Mouse (Mus musculus): ENCODE measurements around the gene Npepps. TPM values are rescaled to one million over a fixed set of nuclear protein-coding genes. Genes with fewer than 3 reads are reported as not detected.
A peak's percentile ranks its signal among the peaks of the same experiment; 100 is the strongest.
"Not testable (repeated sequence)": the region's sequence is repeated elsewhere in the genome, so short reads cannot be mapped to it uniquely, and the experiment has no call there.

Gene Npepps
- polyA plus RNA-seq, 1 experiment from 2014 or later = 43.4 TPM

GRCm38 (mm10) chr11:97275349-97275748, 5.1 kb downstream of the Npepps start:
- WGBS = 67% methylated on average over 2 of the region's 2 CpGs
- H3K27me3 ChIP-seq (ENCODE audit: control insufficient read depth, insufficient read depth, low read length) = no peaks in the 10 kb centered on the region
- no peak for ATAC-seq (ENCODE audit: low FRiP score, low TSS enrichment)
- H3K4me1 ChIP-seq (replicated peaks; ENCODE audit: control insufficient read depth, insufficient read depth) = no peaks in the 10 kb centered on the region
- no peak for TF ChIP-seq EP300 (optimal IDR thresholded peaks at IDR 0.05)
- no peak for TF ChIP-seq CTCF (IDR thresholded peaks at IDR 0.05; ENCODE audit: low read depth)
- DNase-seq (ENCODE audit: low spot score) = no peak
- H3K27ac ChIP-seq (replicated peaks) = peak overlapping the region; percentile 45; the same call in 1 of the 2 replicates
- H3K36me3 ChIP-seq (ENCODE audit: control insufficient read depth, insufficient read depth, low read length) = no peaks in the 10 kb centered on the region
- H3K4me3 ChIP-seq (ENCODE audit: low read depth, low read length) = no peak overlapping the region
- no peak overlapping the region for H3K9ac ChIP-seq (ENCODE audit: low read length)
- H3K9me3 ChIP-seq (ENCODE audit: control insufficient read depth, low read length) = no peaks in the 10 kb centered on the region
- no peak overlapping the region for H3K4me2 ChIP-seq (replicated peaks; ENCODE audit: low read depth)

- H3K4me3 ChIP-seq (ENCODE audit: low read depth, low read length); ATAC-seq (ENCODE audit: low FRiP score, low TSS enrichment); DNase-seq (ENCODE audit: low spot score); H3K36me3 ChIP-seq (ENCODE audit: control insufficient read depth, insufficient read depth, low read length); H3K9ac ChIP-seq (ENCODE audit: low read length); H3K4me2 ChIP-seq (replicated peaks; ENCODE audit: low read depth); H3K27ac ChIP-seq (replicated peaks); H3K4me1 ChIP-seq (replicated peaks; ENCODE audit: control insufficient read depth, insufficient read depth); H3K27me3 ChIP-seq (ENCODE audit: control insufficient read depth, insufficient read depth, low read length); H3K9me3 ChIP-seq (ENCODE audit: control insufficient read depth, low read length): not testable (repeated sequence)
- WGBS = 81% methylated on average over 6 of the region's 6 CpGs
These were observed 5.5 kb downstream of the Npepps start for GRCm38 (mm10) chr11:97274947-97275346.

GRCm38 (mm10) chr11:97273613-97274012, 6.8 kb downstream of the Npepps start:
- no peaks in the 10 kb centered on the region for H3K36me3 ChIP-seq (ENCODE audit: control insufficient read depth, insufficient read depth, low read length)
- no peaks in the 10 kb centered on the region for H3K4me1 ChIP-seq (replicated peaks; ENCODE audit: control insufficient read depth, insufficient read depth)
- TF ChIP-seq EP300 (optimal IDR thresholded peaks at IDR 0.05) = no peak
- TF ChIP-seq CTCF (IDR thresholded peaks at IDR 0.05; ENCODE audit: low read depth) = 0 out of 2 replicates have a peak, but pooled peaks have one; percentile 27
- no peak overlapping the region for H3K27ac ChIP-seq (replicated peaks)
- no peak overlapping the region for H3K9ac ChIP-seq (ENCODE audit: low read length)
- no peaks in the 10 kb centered on the region for H3K27me3 ChIP-seq (ENCODE audit: control insufficient read depth, insufficient read depth, low read length)
- H3K4me2 ChIP-seq (replicated peaks; ENCODE audit: low read depth) = no peak overlapping the region
- WGBS = 84% methylated on average over 5 of the region's 5 CpGs
- no peak for ATAC-seq (ENCODE audit: low FRiP score, low TSS enrichment)
- no peak for DNase-seq (ENCODE audit: low spot score)
- no peak overlapping the region for H3K4me3 ChIP-seq (ENCODE audit: low read depth, low read length)
- H3K9me3 ChIP-seq (ENCODE audit: control insufficient read depth, low read length) = no peaks in the 10 kb centered on the region

DNA sequence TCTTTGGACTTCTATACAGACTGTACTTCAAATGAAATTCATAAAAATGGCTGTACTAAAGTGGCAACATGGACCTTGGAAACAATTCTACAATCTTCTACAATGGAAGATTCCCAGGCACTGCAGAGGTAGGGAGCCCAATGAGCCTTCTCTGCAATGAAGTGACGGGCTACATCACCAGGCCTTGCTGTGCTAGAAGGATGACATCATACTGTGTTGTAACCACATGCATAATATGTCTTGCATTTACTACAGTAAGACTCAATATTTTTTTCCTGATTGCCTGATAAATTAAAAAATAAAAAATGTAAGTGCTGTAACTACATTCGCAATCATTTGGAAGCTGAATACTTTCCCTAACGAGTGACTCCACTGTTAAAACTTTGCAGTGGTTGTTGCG, 7.6 kb downstream of the Npepps start:
- 79% methylated on average over 4 of the region's 4 CpGs for WGBS
- TF ChIP-seq EP300 (optimal IDR thresholded peaks at IDR 0.05) = no peak
- TF ChIP-seq CTCF (IDR thresholded peaks at IDR 0.05; ENCODE audit: low read depth) = no peak
- no peaks in the 10 kb centered on the region for H3K27me3 ChIP-seq (ENCODE audit: control insufficient read depth, insufficient read depth, low read length)
- no peak for ATAC-seq (ENCODE audit: low FRiP score, low TSS enrichment)
- H3K9ac ChIP-seq (ENCODE audit: low read length) = no peak overlapping the region
- no peak overlapping the region for H3K4me2 ChIP-seq (replicated peaks; ENCODE audit: low read depth)
- H3K9me3 ChIP-seq (ENCODE audit: control insufficient read depth, low read length) = no peaks in the 10 kb centered on the region
- no peak overlapping the region for H3K4me3 ChIP-seq (ENCODE audit: low read depth, low read length)
- H3K36me3 ChIP-seq (ENCODE audit: control insufficient read depth, insufficient read depth, low read length) = no peaks in the 10 kb centered on the region
- H3K4me1 ChIP-seq (replicated peaks; ENCODE audit: control insufficient read depth, insufficient read depth) = no peaks in the 10 kb centered on the region
- no peak for DNase-seq (ENCODE audit: low spot score)
- H3K27ac ChIP-seq (replicated peaks) = no peak overlapping the region

- ATAC-seq (ENCODE audit: low FRiP score, low TSS enrichment); H3K27ac ChIP-seq (replicated peaks); H3K4me3 ChIP-seq (ENCODE audit: low read depth, low read length); H3K9ac ChIP-seq (ENCODE audit: low read length); H3K36me3 ChIP-seq (ENCODE audit: control insufficient read depth, insufficient read depth, low read length); H3K4me2 ChIP-seq (replicated peaks; ENCODE audit: low read depth); H3K27me3 ChIP-seq (ENCODE audit: control insufficient read depth, insufficient read depth, low read length); H3K9me3 ChIP-seq (ENCODE audit: control insufficient read depth, low read length); H3K4me1 ChIP-seq (replicated peaks; ENCODE audit: control insufficient read depth, insufficient read depth); DNase-seq (ENCODE audit: low spot score): not testable (repeated sequence)
- WGBS = 66% methylated on average over 2 of the region's 2 CpGs
- peak; percentile 51 for TF ChIP-seq CTCF (IDR thresholded peaks at IDR 0.05; ENCODE audit: low read depth)
These were observed 10.4 kb downstream of the Npepps start for GRCm38 (mm10) chr11:97270004-97270403.

GRCm38 (mm10) chr11:97266544-97266943, 13.9 kb downstream of the Npepps start:
- not testable (repeated sequence) for H3K4me2 ChIP-seq (replicated peaks; ENCODE audit: low read depth); H3K4me3 ChIP-seq (ENCODE audit: low read depth, low read length); H3K9me3 ChIP-seq (ENCODE audit: control insufficient read depth, low read length); ATAC-seq (ENCODE audit: low FRiP score, low TSS enrichment); H3K27me3 ChIP-seq (ENCODE audit: control insufficient read depth, insufficient read depth, low read length); H3K27ac ChIP-seq (replicated peaks); H3K36me3 ChIP-seq (ENCODE audit: control insufficient read depth, insufficient read depth, low read length); DNase-seq (ENCODE audit: low spot score); H3K4me1 ChIP-seq (replicated peaks; ENCODE audit: control insufficient read depth, insufficient read depth); H3K9ac ChIP-seq (ENCODE audit: low read length)
- WGBS = 87% methylated on average over 1 of the region's 1 CpGs

DNA sequence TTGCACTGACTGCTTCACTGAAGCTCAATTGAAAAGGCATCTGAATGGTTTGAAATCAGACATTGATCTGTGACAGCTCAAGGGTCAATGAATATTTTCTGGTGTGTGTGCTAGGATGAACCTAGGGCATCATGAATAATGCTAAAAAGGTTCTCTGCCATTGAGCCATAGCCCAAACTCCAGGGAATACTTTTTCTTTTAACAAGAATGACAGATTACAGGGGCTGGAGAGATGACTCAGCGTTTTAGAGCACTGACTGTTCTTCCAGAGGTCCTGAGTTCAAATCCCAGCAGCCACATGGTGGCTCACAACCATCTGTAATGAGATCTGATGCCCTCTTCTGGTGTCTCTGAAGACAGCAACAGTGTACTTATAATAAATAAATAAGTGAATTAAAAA, 30.8 kb downstream of the Npepps start:
- H3K4me2 ChIP-seq (replicated peaks; ENCODE audit: low read depth); H3K27ac ChIP-seq (replicated peaks); H3K36me3 ChIP-seq (ENCODE audit: control insufficient read depth, insufficient read depth, low read length); H3K4me3 ChIP-seq (ENCODE audit: low read depth, low read length); ATAC-seq (ENCODE audit: low FRiP score, low TSS enrichment); H3K27me3 ChIP-seq (ENCODE audit: control insufficient read depth, insufficient read depth, low read length); H3K9ac ChIP-seq (ENCODE audit: low read length); H3K4me1 ChIP-seq (replicated peaks; ENCODE audit: control insufficient read depth, insufficient read depth); DNase-seq (ENCODE audit: low spot score); H3K9me3 ChIP-seq (ENCODE audit: control insufficient read depth, low read length): not testable (repeated sequence)
- WGBS = 81% methylated on average over 1 of the region's 1 CpGs

Measured in stomach, postnatal 0 days (tissue).